Mouse (Mus musculus) embryonic facial prominence, embryonic 10.5 days (tissue): Measurements from ENCODE around the gene Ccr3. TPM values are rescaled to one million over a fixed set of nuclear protein-coding genes. Genes with fewer than 3 reads are reported as not detected.

ENCODE experiments used
- DNase-seq: peaks from one replicate; pipeline ENCODE4 v3.0.0-alpha.2; 2017; ENCODE audit warnings: low spot score
- H3K27ac ChIP-seq: fragments of 300-500 bp; sonication (generic); replicated peaks from 2 replicates; pipeline ENCODE4 v1.5.1; 2016; ENCODE audit warnings: mild to moderate bottlenecking
- H3K27me3 ChIP-seq: fragments of 300-500 bp; sonication (generic); replicated peaks from 2 replicates; pipeline ENCODE4 v1.6.1; 2016; ENCODE audit warnings: low read depth, mild to moderate bottlenecking; ENCODE audit not compliant: poor library complexity, severe bottlenecking
- H3K36me3 ChIP-seq: fragments of 300-500 bp; sonication (generic); replicated peaks from 2 replicates; pipeline ENCODE4 v1.6.1; 2016; ENCODE audit warnings: mild to moderate bottlenecking, moderate library complexity
- H3K4me1 ChIP-seq: fragments of 300-500 bp; sonication (generic); 2 replicates; pipeline ENCODE4 v1.6.1; 2016
- H3K4me3 ChIP-seq: fragments of 300-500 bp; sonication (generic); 2 replicates; pipeline ENCODE4 v1.5.1; 2016; ENCODE audit warnings: mild to moderate bottlenecking, moderate library complexity
- H3K9me3 ChIP-seq: fragments of 300-500 bp; sonication (generic); 2 replicates; pipeline ENCODE4 v1.6.1; 2016; ENCODE audit warnings: mild to moderate bottlenecking
- WGBS: fragments of 180-500 bp; shearing (Covaris S2); methylation state at CpG from one replicate; pipeline ENCODE4 v1.1.7; 2016; 5-methylcytosine and 5-hydroxymethylcytosine counted together
- polyA plus RNA-seq: library from polyadenylated mRNA; unstranded; fragments of >200 nt; fragmentation: Nextera tagmentation; extraction: Ambion mirVana; gene quantifications from 2 replicates; pipeline ENCODE4 v1.2.1, GENCODE M21; 2016

Gene Ccr3
- polyA plus RNA-seq, 1 experiment from 2014 or later, result not detected

GRCm38 (mm10) chr9:124012691-124013090 lies 9.1 kb upstream of the Ccr3 start:
- no peaks in the 10 kb centered on the region for H3K4me1 ChIP-seq
- H3K4me3 ChIP-seq, result no peak overlapping the region
- 76% methylated on average over 2 of the region's 2 CpGs for WGBS
- no peaks in the 10 kb centered on the region for H3K9me3 ChIP-seq
- H3K36me3 ChIP-seq, result no peaks in the 10 kb centered on the region
- DNase-seq, result no peak
- H3K27ac ChIP-seq, result no peak overlapping the region
- no peaks in the 10 kb centered on the region for H3K27me3 ChIP-seq

GRCm38 (mm10) chr9:124013270-124013669 lies 8.5 kb upstream of the Ccr3 start:
- H3K9me3 ChIP-seq, result no peaks in the 10 kb centered on the region
- no peak overlapping the region for H3K27ac ChIP-seq
- H3K27me3 ChIP-seq, result no peaks in the 10 kb centered on the region
- H3K4me3 ChIP-seq, result no peak overlapping the region
- H3K4me1 ChIP-seq, result no peaks in the 10 kb centered on the region
- no peak for DNase-seq
- H3K36me3 ChIP-seq, result no peaks in the 10 kb centered on the region
- WGBS, result 86% methylated on average over 3 of the region's 3 CpGs

DNA sequence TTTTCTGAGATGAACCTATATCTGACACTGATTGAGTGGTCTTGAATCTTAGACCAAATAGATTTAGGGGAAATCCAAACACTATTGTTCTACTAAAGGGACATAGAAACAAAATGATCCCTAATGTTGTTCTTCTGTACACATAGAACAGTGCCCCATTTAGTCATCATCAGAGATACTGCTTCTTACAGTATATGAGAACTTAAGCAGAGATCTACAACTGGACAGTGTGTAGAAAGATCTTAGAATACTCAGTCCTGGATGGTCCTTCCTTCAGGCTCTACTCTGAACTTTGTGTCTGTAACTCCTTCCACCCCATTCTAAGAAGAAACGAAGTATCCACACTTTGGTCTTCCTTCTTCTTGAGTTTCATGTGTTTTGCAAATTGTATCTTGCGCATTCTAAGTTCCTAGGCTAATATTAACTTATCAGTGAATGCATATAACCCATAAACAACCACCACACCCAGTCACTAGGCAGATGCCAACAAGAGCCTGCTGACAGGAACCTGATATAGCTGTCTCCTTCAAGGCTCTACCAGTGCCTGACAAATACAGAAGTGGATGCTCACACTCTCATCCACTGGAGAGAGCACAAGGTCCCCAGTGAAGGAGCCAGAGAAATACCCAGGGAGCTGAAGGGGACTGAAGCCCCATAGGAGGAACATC lies 6.7 kb upstream of the Ccr3 start:
- no peak for DNase-seq
- no peak overlapping the region for H3K4me3 ChIP-seq
- no peaks in the 10 kb centered on the region for H3K4me1 ChIP-seq
- no peaks in the 10 kb centered on the region for H3K9me3 ChIP-seq
- H3K27me3 ChIP-seq, result no peaks in the 10 kb centered on the region
- WGBS, result 84% methylated on average over 2 of the region's 2 CpGs
- H3K36me3 ChIP-seq, result no peaks in the 10 kb centered on the region
- H3K27ac ChIP-seq, result no peak overlapping the region

DNA sequence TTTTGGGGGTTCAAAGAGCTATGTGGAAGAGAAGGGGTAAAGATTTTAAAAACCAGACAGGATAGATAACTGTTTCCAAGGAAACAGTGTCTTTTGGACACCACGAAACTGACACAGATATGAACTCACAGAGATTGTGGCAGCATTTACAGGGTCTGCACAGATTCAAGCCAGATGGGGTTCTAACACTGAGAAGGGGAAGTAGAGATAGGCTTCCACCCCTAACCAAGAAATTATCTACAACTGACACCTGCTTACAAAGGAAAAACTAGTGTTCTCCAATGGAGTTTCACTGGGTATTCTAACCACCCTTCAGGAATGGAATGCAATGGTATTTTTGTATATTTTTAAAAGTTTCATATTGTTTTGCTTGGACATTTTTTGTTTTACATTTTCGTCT lies 5.7 kb upstream of the Ccr3 start:
- WGBS, result 77% methylated on average over 2 of the region's 2 CpGs

DNA sequence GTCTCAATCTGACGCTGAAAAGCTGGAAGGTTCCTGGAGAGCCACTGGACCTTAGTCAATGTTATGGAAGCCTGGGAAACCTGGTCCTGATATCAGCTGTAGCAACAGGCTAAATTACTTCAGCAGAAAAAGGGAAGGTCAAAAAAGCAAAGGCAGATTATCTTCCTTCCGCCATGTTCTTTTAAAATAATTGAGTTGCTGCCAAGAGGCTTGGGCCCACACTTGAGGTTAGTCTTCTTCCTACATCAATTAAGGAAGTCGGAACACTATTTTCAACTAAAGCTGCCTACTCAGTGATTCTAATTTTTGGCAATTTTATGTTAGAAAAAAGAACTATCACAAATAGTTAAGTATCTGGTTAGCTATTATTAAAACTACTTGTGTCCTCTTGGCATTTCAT lies 1.9 kb upstream of the Ccr3 start:
- H3K36me3 ChIP-seq, result no peaks in the 10 kb centered on the region
- WGBS, result 88% methylated on average over 3 of the region's 3 CpGs

More for the DNA sequence above, 5.7 kb upstream of the Ccr3 start:
- Histone ChIP-seq H3K27me3 (no peaks in the 10 kb centered on the region), H3K36me3 (no peaks in the 10 kb centered on the region), H3K4me1 (no peaks in the 10 kb centered on the region), H3K9me3 (no peaks in the 10 kb centered on the region), H3K27ac (no peak overlapping the region), H3K4me3 (no peak overlapping the region)
- DNase-seq, result no peak

DNA sequence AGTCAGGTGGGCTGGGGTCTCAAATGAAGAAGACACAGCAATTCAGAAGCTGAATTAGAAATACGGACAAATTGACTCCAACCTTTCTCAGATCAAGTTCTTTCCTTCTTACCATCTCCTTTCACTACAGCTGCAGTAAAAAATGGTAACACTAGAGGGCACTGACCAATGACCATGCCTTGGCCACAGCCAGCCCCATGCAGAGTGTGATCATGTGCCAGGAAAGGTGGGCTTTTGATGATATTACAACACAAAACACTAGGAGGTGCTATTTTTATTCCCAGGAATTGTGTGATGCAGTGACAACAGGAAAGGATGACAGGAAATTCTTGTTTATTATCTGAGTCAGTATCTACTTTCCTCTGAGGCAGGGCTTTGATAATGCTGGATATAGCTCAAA lies 11.6 kb downstream of the Ccr3 start:
- Histone ChIP-seq H3K4me1 (no peaks in the 10 kb centered on the region), H3K27me3 (no peaks in the 10 kb centered on the region), H3K4me3 (no peak overlapping the region), H3K27ac (no peak overlapping the region), H3K36me3 (no peaks in the 10 kb centered on the region), H3K9me3 (no peaks in the 10 kb centered on the region)
- DNase-seq, result peak; percentile 11
- 53% methylated on average over 1 of the region's 1 CpGs for WGBS

More for the DNA sequence above, 1.9 kb upstream of the Ccr3 start:
- Histone ChIP-seq H3K27me3 (no peaks in the 10 kb centered on the region), H3K4me3 (no peak overlapping the region), H3K27ac (no peak overlapping the region), H3K4me1 (no peaks in the 10 kb centered on the region), H3K9me3 (no peaks in the 10 kb centered on the region)
- DNase-seq, result no peak

- 65% methylated on average over 4 of the region's 4 CpGs for WGBS
- H3K4me1 ChIP-seq, result no peaks in the 10 kb centered on the region
- H3K27ac ChIP-seq, result no peak overlapping the region
- no peak for DNase-seq
- no peaks in the 10 kb centered on the region for H3K9me3 ChIP-seq
- no peak overlapping the region for H3K4me3 ChIP-seq
- H3K27me3 ChIP-seq, result no peaks in the 10 kb centered on the region
- H3K36me3 ChIP-seq, result no peaks in the 10 kb centered on the region
Observed at GRCm38 (mm10) chr9:124037707-124038106, 15.9 kb downstream of the Ccr3 start.

DNA sequence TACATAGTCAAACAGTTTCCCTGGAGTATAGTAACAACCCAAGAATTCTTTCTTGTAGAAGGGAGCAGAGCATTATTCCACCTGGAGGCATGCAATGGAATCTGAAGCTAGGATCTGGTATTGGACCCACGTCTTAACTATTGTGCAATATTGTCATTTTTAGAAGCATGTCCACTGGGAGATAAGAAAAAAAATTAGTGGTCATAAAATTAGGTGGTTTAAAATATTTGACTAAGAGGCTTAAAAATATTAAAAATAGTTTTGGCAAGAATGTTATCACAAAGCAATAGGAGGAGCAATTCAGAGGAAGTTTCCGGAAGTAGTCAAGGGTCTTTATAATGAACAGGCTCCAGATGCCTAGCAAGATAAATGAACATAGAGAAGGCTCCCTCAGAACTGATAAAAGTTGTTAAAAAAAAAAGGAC lies 16.4 kb downstream of the Ccr3 start:
- H3K27ac ChIP-seq, result no peak overlapping the region
- 86% methylated on average over 2 of the region's 2 CpGs for WGBS
- H3K4me1 ChIP-seq, result no peaks in the 10 kb centered on the region
- no peaks in the 10 kb centered on the region for H3K9me3 ChIP-seq
- no peak for DNase-seq
- no peaks in the 10 kb centered on the region for H3K27me3 ChIP-seq
- H3K4me3 ChIP-seq, result no peak overlapping the region
- H3K36me3 ChIP-seq, result no peaks in the 10 kb centered on the region

GRCm38 (mm10) chr9:124038949-124039348 lies 17.2 kb downstream of the Ccr3 start:
- Histone ChIP-seq H3K36me3 (no peaks in the 10 kb centered on the region), H3K4me3 (no peak overlapping the region), H3K27me3 (no peaks in the 10 kb centered on the region), H3K27ac (no peak overlapping the region), H3K4me1 (no peaks in the 10 kb centered on the region), H3K9me3 (no peaks in the 10 kb centered on the region)
- WGBS, result 85% methylated on average over 5 of the region's 5 CpGs
- no peak for DNase-seq

- 87% methylated on average over 3 of the region's 3 CpGs for WGBS
- no peak for DNase-seq
- no peaks in the 10 kb centered on the region for H3K36me3 ChIP-seq
- H3K27me3 ChIP-seq, result no peaks in the 10 kb centered on the region
- no peak overlapping the region for H3K4me3 ChIP-seq
- no peak overlapping the region for H3K27ac ChIP-seq
- H3K4me1 ChIP-seq, result no peaks in the 10 kb centered on the region
- no peaks in the 10 kb centered on the region for H3K9me3 ChIP-seq
Observed at GRCm38 (mm10) chr9:124040932-124041331, 19.2 kb downstream of the Ccr3 start.

DNA sequence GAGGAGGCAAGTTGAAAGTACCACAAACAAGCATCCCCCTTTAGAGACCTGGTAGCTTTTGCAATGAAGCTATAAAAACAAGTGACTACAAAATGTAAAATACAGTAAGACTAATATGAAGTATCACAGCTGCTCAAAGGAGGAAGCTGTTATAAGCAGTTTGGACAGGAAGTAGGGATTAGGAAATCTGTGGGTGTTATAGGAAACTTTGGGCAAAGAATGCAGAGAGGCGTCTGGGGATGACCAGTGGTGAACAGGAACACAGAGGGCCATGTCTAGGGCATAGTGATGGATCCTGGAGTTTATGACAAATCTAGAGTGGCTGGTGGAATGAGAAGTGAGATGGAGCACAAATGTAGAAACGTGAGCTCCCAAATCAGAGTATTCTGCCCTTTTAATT lies 31.8 kb downstream of the Ccr3 start:
- 70% methylated on average over 2 of the region's 2 CpGs for WGBS
- H3K27ac ChIP-seq, result no peak overlapping the region
- no peaks in the 10 kb centered on the region for H3K27me3 ChIP-seq

DNA sequence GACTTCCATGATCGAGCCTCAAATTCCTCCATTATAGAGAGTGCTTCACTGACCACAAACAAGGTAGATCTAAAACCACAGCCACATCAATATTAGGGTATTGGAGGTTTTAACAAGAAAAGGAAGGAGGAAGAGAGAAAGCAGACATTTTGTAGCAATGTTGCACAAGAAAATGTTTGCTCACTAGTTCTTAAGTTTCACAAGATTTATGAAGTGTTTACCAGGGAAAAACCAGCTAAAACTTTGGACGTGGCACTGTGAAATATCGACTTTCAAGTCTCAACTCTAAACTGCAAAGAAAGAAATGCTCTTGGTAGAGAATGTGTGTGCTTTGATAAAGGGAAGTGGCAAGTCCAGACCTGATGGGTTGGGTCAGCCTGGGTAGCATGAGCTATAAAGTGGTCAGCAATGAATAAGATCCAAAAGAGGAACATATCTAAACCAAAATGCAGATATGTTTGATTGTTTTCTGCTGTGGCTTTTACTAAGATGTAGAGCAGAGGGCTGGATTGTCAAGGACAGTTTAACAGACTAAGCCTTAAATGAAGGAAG lies 34.5 kb downstream of the Ccr3 start:
- Histone ChIP-seq H3K36me3 (no peaks in the 10 kb centered on the region), H3K27ac (no peak overlapping the region), H3K27me3 (no peaks in the 10 kb centered on the region), H3K4me3 (no peak overlapping the region), H3K9me3 (no peaks in the 10 kb centered on the region), H3K4me1 (no peaks in the 10 kb centered on the region)
- DNase-seq, result no peak
- WGBS, result 82% methylated on average over 3 of the region's 3 CpGs

More for the DNA sequence above, 31.8 kb downstream of the Ccr3 start:
- H3K4me3 ChIP-seq, result no peak overlapping the region
- H3K9me3 ChIP-seq, result no peaks in the 10 kb centered on the region
- no peak for DNase-seq
- no peaks in the 10 kb centered on the region for H3K4me1 ChIP-seq
- no peaks in the 10 kb centered on the region for H3K36me3 ChIP-seq

- Histone ChIP-seq H3K27ac (no peak overlapping the region), H3K4me3 (no peak overlapping the region), H3K9me3 (no peaks in the 10 kb centered on the region), H3K4me1 (no peaks in the 10 kb centered on the region), H3K36me3 (no peaks in the 10 kb centered on the region), H3K27me3 (no peaks in the 10 kb centered on the region)
- no peak for DNase-seq
- WGBS, result 75% methylated on average over 2 of the region's 2 CpGs
Observed at GRCm38 (mm10) chr9:124059660-124060352, 38.0 kb downstream of the Ccr3 start.
